Comparison of ENCODE assay signal across 23 mouse cellular contexts in the genomic region with DNA sequence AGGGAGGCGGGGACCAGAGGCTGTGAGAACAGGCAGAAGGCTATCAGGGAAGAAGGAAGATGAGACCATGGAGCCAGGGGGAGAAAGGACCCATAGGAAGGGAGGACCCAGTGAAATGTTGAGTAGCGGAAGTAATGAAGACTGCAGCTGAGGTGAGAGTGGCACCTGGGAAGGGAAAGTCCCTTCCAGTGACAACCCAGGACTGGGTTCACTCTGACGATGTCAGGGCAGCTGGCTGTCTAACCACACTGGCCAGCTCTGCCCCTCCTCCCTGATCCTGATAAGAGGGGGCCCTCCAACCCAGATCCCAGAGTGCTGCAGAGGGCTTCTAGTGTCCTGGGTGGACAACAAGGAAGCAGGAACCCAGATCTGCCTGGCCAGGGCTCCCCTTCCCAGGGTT. TPM values are rescaled to one million over a fixed set of nuclear protein-coding genes. Genes with fewer than 3 reads are reported as not detected.
DNase-seq lines count a peak whose midpoint lies in the region; ATAC-seq lines count a peak whose summit lies in the region.
"Had no signal": no experiment of that assay in that cellular context is flagged by ENCODE, and none has a peak within 500 bp of the region (broad histone marks: within the 10 kb centered on the region; RNA-seq: fewer than 3 reads in every experiment).

No protein-coding gene starts in this region.

- peaks cover 9% of the 10 kb centered on the region; the same call in 1 of the 2 replicates for H3K4me1 ChIP-seq in intestine, embryonic 16.5 days (ENCODE audit: control insufficient read depth, insufficient read depth, low read length)
- H3K4me1 ChIP-seq in hindbrain, embryonic 16.5 days (ENCODE audit: control insufficient read depth, insufficient read depth, low read depth, low read length), result no peaks in the 10 kb centered on the region
- H3K4me1 ChIP-seq: forebrain, embryonic 12.5 days; neural tube, embryonic 15.5 days had no signal

- no peaks in the 10 kb centered on the region; the same call in 1 of the 2 replicates for H3K36me3 ChIP-seq in intestine, embryonic 16.5 days (ENCODE audit: control insufficient read depth, insufficient read depth, low read length)
- H3K36me3 ChIP-seq in hindbrain, embryonic 16.5 days (ENCODE audit: control insufficient read depth, insufficient read depth, low read length), result no peaks in the 10 kb centered on the region
- H3K36me3 ChIP-seq: embryonic facial prominence, embryonic 10.5 days; forebrain, embryonic 12.5 days; kidney, embryonic 15.5 days; limb, embryonic 12.5 days; neural tube, embryonic 15.5 days had no signal

- WGBS in intestine, embryonic 16.5 days, result 56% methylated on average over 3 of the region's 3 CpGs
- WGBS in hindbrain, embryonic 16.5 days, result 70% methylated on average over 3 of the region's 3 CpGs

- DNase-seq in CD4-positive helper T cell, adult 2 months (ENCODE audit: low read depth, low spot score), result peak; percentile 85
- peak; percentile 39 to 42 for DNase-seq in CD8-positive naive resting alpha-beta T cell, adult 2 months (ENCODE audit: low read depth in 2 of 2, low spot score in 2 of 2)
- DNase-seq in naive thymus-derived CD4-positive, alpha-beta T cell, adult 2 months (ENCODE audit: low read depth), result peak; percentile 80
- DNase-seq in layer of hippocampus, adult 8-10 months (ENCODE audit: low spot score in 2 of 2), result no peak
- DNase-seq in thymus, postnatal 25 days, result no peak
- DNase-seq: adrenal gland, adult 2 months; cerebellum, adult 2 months; cerebellum, postnatal 36 days; gastrocnemius, postnatal 25 days; heart, adult 2 months; heart, postnatal 36 days; lung, adult 2 months; lung, postnatal 36 days; right cerebral cortex, postnatal 25 days had no signal

- ATAC-seq in intestine, embryonic 16.5 days, result peak; percentile 47; the same call in 1 of the 2 replicates
- no peak for ATAC-seq in hindbrain, embryonic 16.5 days
- ATAC-seq: liver, embryonic 12.5 days had no signal

- H3K27me3 ChIP-seq in intestine, embryonic 16.5 days (replicated peaks; ENCODE audit: control insufficient read depth, insufficient read depth, low read length), result no peaks in the 10 kb centered on the region
- H3K27me3 ChIP-seq in hindbrain, embryonic 16.5 days (replicated peaks; ENCODE audit: control insufficient read depth, insufficient read depth, low read length), result no peaks in the 10 kb centered on the region
- H3K27me3 ChIP-seq: forebrain, embryonic 12.5 days; kidney, embryonic 15.5 days; neural tube, embryonic 15.5 days had no signal

- no peak overlapping the region for H3K4me3 ChIP-seq in intestine, embryonic 16.5 days (ENCODE audit: low read length)
- no peak overlapping the region for H3K4me3 ChIP-seq in hindbrain, embryonic 16.5 days (ENCODE audit: low read length)
- H3K4me3 ChIP-seq: embryonic facial prominence, embryonic 10.5 days; forebrain, embryonic 12.5 days; heart, adult 2 months; kidney, embryonic 15.5 days; limb, embryonic 12.5 days; liver, embryonic 12.5 days; neural tube, embryonic 15.5 days had no signal

- peaks cover 5% of the 10 kb centered on the region for H3K9me3 ChIP-seq in intestine, embryonic 16.5 days (ENCODE audit: control insufficient read depth, low read length)
- peaks cover 6% of the 10 kb centered on the region for H3K9me3 ChIP-seq in hindbrain, embryonic 16.5 days (ENCODE audit: control insufficient read depth, low read length)
- H3K9me3 ChIP-seq: liver, embryonic 12.5 days had no signal

- 0 out of 2 replicates have a peak overlapping the region, but pooled peaks have one; percentile 4 for H3K9ac ChIP-seq in intestine, embryonic 16.5 days (ENCODE audit: low read depth, low read length)
- H3K9ac ChIP-seq in hindbrain, embryonic 16.5 days (ENCODE audit: low read depth, low read length), result no peak overlapping the region
- H3K9ac ChIP-seq: forebrain, embryonic 12.5 days; kidney, embryonic 15.5 days; limb, embryonic 12.5 days; liver, embryonic 12.5 days; neural tube, embryonic 15.5 days had no signal

- no peak overlapping the region for H3K27ac ChIP-seq in intestine, embryonic 16.5 days (ENCODE audit: low read length)
- H3K27ac ChIP-seq in hindbrain, embryonic 16.5 days (ENCODE audit: low read depth, low read length), result no peak overlapping the region
- H3K27ac ChIP-seq: embryonic facial prominence, embryonic 10.5 days; forebrain, embryonic 12.5 days; heart, adult 2 months; kidney, embryonic 15.5 days; limb, embryonic 12.5 days; liver, embryonic 12.5 days; neural tube, embryonic 15.5 days had no signal

- H3K4me2 ChIP-seq in intestine, embryonic 16.5 days (ENCODE audit: low read depth, low read length), result no peak overlapping the region
- H3K4me2 ChIP-seq in hindbrain, embryonic 16.5 days (ENCODE audit: low read length), result no peak overlapping the region
- H3K4me2 ChIP-seq: forebrain, embryonic 12.5 days; kidney, embryonic 15.5 days; limb, embryonic 12.5 days; liver, embryonic 12.5 days; midbrain, embryonic 11.5 days; neural tube, embryonic 15.5 days had no signal

RNA-seq across cellular contexts. Expression of gene Ripor3, which starts 12.9 kb away (rescaled TPM):
- polyA plus RNA-seq in intestine, embryonic 16.5 days (2015; fragmentation: Nextera tagmentation; extraction: Ambion mirVana), result 2.7 and 3.1 TPM in 2 replicates
- under 1 TPM; 0.14 to 0.18 (median 0.17) TPM for total RNA-seq in layer of hippocampus, adult 8-10 months (2022)
- polyA plus RNA-seq in hindbrain, embryonic 16.5 days (2015; fragmentation: Nextera tagmentation; extraction: Ambion mirVana), result 0.19 and 0.70 TPM in 2 replicates

Comparison
In these comparisons a context has a peak if more than half of its experiments do, and no peak if none do; other contexts are left out.
1. DNase-seq: peak in CD4-positive helper T cell, adult 2 months (single experiment), CD8-positive naive resting alpha-beta T cell, adult 2 months (2 of 2) and naive thymus-derived CD4-positive, alpha-beta T cell, adult 2 months (single experiment); none in layer of hippocampus, adult 8-10 months (0 of 2) and thymus, postnatal 25 days (single experiment).